Mouse (Mus musculus) thymus, adult 2 months (tissue): ENCODE data around the gene Mmp10.

ENCODE experiments used
- CTCF ChIP-seq: fragments of 200-500 bp; IDR thresholded peaks from 2 replicates; pipeline ENCODE4 v1.5.1; 2012; ENCODE audit warnings: mild to moderate bottlenecking, control low read depth, low read length, moderate library complexity, borderline replicate concordance; ENCODE audit not compliant: control insufficient read depth, poor library complexity, insufficient read depth; ENCODE audit errors: extremely low read depth
- POLR2A ChIP-seq: fragments of 200-500 bp; IDR thresholded peaks from 2 replicates; pipeline ENCODE4 v1.6.1; 2012; ENCODE audit warnings: mild to moderate bottlenecking, low read length, control low read depth, moderate library complexity; ENCODE audit not compliant: control insufficient read depth, poor library complexity, insufficient read depth; ENCODE audit errors: extremely low read depth

DNA sequence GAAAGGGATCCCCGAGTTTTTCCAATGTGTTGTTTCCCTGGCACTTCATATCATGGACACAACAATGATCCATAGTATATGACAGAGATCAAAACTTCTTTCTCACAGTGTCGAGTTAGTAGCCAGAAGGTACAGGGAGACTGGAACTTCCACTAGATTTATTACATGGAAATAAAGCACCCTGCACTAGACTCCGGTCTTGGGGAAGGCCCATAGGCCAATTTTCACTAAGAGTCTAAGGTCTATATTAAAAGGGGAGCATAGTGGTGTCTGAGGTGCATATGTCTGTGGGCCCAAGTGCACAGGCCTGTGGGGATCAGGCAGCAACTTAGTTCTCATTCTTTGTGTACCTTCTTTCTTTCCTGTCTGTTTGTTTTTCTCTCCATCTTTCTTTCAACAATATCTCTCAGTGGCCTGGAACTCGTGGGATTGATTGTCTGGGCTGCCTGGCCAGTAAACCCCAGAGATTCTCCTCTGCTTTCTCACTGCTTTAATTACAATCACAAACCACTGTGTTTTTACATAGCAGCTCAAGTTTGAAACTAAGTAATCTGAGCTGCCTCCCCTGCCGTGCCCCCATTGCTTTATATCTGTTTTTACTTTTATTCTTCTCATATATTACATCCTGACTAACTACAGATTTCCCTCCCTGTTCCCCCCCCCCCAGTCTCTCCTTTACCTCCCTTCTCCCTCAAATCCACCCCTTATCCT, 18.3 kb upstream of the Mmp10 start:
- TF ChIP-seq CTCF (no peak), POLR2A (no peak)
